Mouse (Mus musculus) T-helper 1 cell (primary cell): ENCODE results near the gene Evi2a.

Experiments used
- in situ Hi-C: fragments of 300-600 bp; cut with MboI, MseI; formaldehyde crosslinking; loops from one replicate; pipeline ENCODE4 v1.15.1; 2025; ENCODE audit warnings: high pct_unique_total_duplicates

Gene Evi2a

GRCm38 (mm10) chr11:79530333-79530761, at the start of gene Evi2a, which contains the start of gene Evi2:
Gene Evi2a (minus strand): TSS chr11:79530609.
Gene Evi2 (minus strand): TSS chr11:79530589.
- in situ Hi-C loops: no loop called here

- in situ Hi-C loops: no loop called here
These were observed 47.3 kb upstream of the Evi2a start for GRCm38 (mm10) chr11:79577741-79578140.

- in situ Hi-C loops: no loop called here
These were observed 45.1 kb upstream of the Evi2a start for GRCm38 (mm10) chr11:79575383-79576073.

- in situ Hi-C loops: no loop called here
These were observed 43.4 kb upstream of the Evi2a start for GRCm38 (mm10) chr11:79573836-79574235.

- in situ Hi-C loops: no loop called here
These were observed 39.9 kb upstream of the Evi2a start for GRCm38 (mm10) chr11:79570319-79570718.

GRCm38 (mm10) chr11:79568197-79568911, 37.9 kb upstream of the Evi2a start:
- in situ Hi-C loops: no loop called here

GRCm38 (mm10) chr11:79566947-79567346, 36.5 kb upstream of the Evi2a start:
- in situ Hi-C loops: no loop called here

- in situ Hi-C loops: no loop called here
These were observed 33.1 kb upstream of the Evi2a start for GRCm38 (mm10) chr11:79563493-79563892.

GRCm38 (mm10) chr11:79560536-79560935, 30.1 kb upstream of the Evi2a start:
- in situ Hi-C loops: no loop called here

GRCm38 (mm10) chr11:79552622-79553021, 22.2 kb upstream of the Evi2a start:
- in situ Hi-C loops: loop anchor here (5.0 kb wide), 1 partner anchor 80 kb away; no protein-coding TSS in a partner anchor

- in situ Hi-C loops: no loop called here
These were observed 5.9 kb upstream of the Evi2a start for GRCm38 (mm10) chr11:79536293-79536692.

GRCm38 (mm10) chr11:79535554-79535953, 5.1 kb upstream of the Evi2a start:
- in situ Hi-C loops: no loop called here

- in situ Hi-C loops: no loop called here
These were observed 3.7 kb upstream of the Evi2a start for GRCm38 (mm10) chr11:79533950-79534690.

- in situ Hi-C loops: no loop called here
These were observed 2.9 kb upstream of the Evi2a start for GRCm38 (mm10) chr11:79533311-79533710.

GRCm38 (mm10) chr11:79531485-79531884, 1.1 kb upstream of the Evi2a start:
- in situ Hi-C loops: no loop called here

GRCm38 (mm10) chr11:79530774-79531173, 365 bp upstream of the Evi2a start:
- in situ Hi-C loops: no loop called here

GRCm38 (mm10) chr11:79529736-79530135, 673 bp downstream of the Evi2a start:
- in situ Hi-C loops: no loop called here

- in situ Hi-C loops: no loop called here
These were observed 1.2 kb downstream of the Evi2a start for GRCm38 (mm10) chr11:79529226-79529625.

- in situ Hi-C loops: no loop called here
These were observed 1.8 kb downstream of the Evi2a start for GRCm38 (mm10) chr11:79528601-79529000.

- in situ Hi-C loops: no loop called here
These were observed 2.5 kb downstream of the Evi2a start for GRCm38 (mm10) chr11:79527739-79528384.

GRCm38 (mm10) chr11:79527015-79527738, 3.2 kb downstream of the Evi2a start:
- in situ Hi-C loops: no loop called here
